Mouse (Mus musculus): Measurements from ENCODE around the gene Chchd2.
A peak's percentile ranks its signal among the peaks of the same experiment; 100 is the strongest.
"Not testable (repeated sequence)": the region's sequence is repeated elsewhere in the genome, so short reads cannot be mapped to it uniquely, and the experiment has no call there.

The Chchd2 gene

DNA sequence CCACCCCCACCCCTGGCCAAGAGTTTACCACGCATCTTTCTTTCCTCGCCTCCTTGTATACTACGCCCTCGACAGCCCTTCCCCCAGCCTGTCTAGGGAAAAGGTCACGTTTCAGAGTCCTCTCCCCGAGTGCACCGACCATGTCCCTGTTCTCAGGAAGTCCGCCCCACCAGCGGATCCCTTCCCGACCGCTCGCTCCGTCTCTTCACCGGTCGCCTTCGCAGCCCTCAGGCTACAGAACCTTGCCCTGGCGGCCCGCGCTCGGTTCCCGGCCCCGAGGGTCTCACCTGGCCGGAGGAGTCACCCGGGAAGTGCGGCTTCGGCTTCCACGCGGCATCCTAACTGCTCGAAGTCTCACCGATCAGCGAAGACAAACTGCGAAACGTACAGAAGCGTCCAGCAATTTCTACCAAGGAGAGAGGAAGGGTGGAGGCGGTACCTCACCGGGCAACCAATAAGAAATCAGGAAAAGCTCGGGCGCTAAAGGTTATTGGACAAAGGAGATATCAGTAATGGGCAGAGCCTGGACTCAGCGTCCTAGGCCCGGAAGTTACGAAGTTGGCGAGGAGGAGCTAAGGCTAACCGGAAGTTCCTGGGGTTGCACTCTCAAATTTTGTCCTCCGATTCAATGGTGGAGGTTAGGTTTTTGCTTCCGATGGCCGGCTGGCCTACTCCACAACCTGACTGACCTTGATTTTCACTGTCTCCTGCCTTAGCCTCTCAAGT, at the start of gene Chchd2:
Gene Chchd2, minus strand, starts transcription at position 560 of the 726 bp plus-strand sequence.
- peak; percentile 89 to 91 for DNase-seq (ENCODE audit: low spot score in 2 of 2)

- no peak for DNase-seq (ENCODE audit: low spot score in 2 of 2)
Measured at GRCm38 (mm10) chr5:129936941-129937340, 49.7 kb upstream of the Chchd2 start.

DNA sequence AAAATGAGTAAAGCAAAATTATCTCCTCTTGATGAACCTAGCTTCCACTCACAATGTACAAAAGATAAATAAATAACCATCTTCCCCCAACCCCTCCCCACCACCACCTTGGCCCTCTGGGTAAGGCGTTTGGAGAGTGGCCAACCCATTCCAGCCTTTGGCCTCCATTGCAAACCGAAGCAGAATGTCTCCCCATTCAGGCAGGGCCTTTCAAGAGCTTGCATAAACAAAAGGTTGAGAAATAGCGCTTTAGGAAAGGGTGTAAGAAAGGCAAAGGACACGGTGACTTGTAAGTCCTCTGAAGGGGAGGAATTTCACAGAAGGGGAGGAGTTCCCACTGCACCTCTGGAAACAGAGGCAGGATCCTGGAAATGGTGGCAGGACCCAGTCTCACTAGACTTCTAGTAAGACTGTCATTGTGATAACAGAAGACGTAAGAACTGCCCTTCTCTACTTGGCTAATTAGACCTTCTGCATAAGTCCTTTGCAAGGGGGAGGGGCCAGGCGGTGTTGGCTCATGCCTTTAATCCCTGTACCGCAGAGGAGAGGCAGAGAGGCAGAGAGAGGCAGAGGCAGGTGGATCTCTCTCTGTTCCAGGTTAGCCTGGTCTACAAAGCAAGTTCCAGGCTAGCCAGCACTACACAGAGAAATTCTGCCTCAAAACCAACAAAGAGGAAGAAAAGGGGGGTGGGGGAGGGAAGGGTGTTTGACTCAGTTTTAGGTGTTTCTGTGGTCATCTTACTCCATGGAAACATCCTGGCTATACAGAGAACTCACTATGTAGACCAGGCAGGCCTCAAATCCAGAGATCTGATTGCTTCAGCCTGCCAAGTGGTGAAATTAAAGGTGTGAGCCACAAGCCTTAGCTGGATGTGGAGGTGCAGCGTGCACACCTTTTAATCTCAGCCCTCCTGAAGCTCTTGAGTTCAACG, 42.9 kb upstream of the Chchd2 start:
- no peak for DNase-seq (ENCODE audit: low spot score in 2 of 2)

DNA sequence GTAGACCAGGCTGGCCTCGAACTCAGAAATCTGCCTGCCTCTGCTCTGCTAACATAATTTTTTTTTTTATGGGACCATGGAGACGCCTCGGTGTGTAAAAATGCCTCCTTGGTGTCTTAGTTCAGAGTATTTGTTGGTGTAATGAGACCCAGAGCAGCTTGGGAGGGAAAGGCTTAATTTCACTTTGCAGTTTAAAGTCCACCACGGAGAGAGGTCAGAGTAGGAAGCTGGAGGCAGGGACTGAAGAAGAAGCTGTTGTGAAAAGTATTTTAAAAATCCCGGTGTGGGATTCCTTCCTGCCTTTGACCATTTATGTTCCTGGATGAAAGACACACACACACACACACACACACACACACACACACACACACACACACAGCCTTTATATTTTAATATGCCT, 38.7 kb upstream of the Chchd2 start:
- DNase-seq (ENCODE audit: low spot score in 2 of 2) = no peak

DNA sequence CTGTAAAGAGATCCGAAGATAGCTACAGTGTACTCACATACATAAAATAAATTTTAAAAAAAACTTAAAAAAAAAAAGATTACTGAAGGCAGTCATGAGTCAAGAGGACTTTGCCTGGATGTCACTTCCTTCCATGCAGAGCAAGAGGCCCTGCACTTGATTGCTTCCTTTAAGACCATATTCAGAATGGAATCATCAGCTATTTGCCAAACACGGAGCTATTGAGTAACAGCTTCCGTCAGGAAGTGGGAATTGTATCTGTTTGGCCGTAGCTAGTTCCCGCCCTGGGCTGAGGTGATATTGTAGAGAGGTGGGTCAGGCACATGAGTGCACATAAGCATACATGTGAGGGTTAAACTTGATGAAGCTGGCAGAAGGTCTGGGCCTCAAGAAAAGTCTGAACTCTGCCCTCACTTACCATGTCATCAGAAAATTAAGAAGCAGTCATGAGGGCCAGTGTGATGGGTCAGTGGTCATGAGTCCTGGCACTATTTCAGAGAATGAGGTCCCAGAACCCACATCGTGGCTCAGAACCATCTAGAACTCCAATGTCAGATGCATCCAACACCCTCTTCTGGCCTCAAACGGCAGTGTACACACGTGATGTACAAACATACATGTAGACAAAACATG, 37.7 kb upstream of the Chchd2 start:
- no peak for DNase-seq (ENCODE audit: low spot score in 2 of 2)

- DNase-seq (ENCODE audit: low spot score in 2 of 2) = no peak
Measured at GRCm38 (mm10) chr5:129921972-129922371, 34.7 kb upstream of the Chchd2 start.

- no peak for DNase-seq (ENCODE audit: low spot score in 2 of 2)
Measured at GRCm38 (mm10) chr5:129919320-129919719, 32.0 kb upstream of the Chchd2 start.

GRCm38 (mm10) chr5:129918752-129919151, 31.5 kb upstream of the Chchd2 start:
- no peak for DNase-seq (ENCODE audit: low spot score in 2 of 2)

DNA sequence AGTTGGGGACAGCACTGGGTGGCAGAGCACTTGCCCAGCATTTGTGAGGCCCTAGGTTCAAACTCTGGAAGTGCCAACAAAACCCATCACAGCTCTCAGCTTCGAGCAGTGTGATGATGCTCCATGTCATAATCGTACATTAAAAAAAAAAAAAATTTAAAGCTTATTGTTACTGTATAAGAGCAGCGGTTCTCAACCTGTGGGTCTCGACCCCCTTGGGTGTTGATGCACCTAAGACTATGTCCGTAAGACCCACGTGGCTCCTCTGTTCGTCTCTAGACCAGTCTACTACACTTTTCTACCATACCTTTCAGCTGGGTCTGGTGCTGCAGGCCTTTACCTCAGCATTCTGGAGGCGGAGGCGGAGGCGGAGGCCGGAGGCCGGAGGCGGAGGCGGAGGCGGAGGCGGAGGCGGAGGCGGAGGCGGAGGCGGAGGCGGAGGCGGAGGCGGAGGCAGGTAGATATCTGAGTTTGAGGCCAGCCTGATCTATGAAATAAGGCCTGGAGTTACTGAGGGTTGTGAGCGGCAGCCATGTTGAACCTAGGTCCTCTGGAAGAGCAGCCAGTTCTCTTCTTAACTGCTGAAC, 30.9 kb upstream of the Chchd2 start:
- DNase-seq (ENCODE audit: low spot score in 2 of 2) = no peak

DNA sequence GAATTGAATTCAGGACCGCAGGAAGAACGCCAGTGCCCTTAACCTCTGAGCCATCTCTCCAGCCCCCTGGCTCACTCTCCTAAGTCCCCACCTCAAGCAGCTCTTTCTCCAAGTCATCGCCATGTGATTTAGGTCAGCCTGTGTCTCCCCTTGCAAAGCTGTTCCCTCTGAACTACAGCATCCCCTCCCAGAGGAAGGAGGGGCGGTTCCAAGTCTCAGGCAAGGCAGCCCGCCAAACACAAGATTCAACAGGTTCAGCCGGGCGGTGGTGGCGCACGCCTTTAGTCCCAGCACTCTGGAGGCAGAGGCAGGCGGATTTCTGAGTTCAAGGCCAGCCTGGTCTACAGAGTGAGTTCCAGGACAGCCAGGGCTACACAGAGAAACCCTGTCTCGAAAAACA, 28.2 kb upstream of the Chchd2 start:
- not testable (repeated sequence) for DNase-seq (ENCODE audit: low spot score in 2 of 2)

- peak in 1 of 2 experiments; percentile 29 for DNase-seq (ENCODE audit: low spot score in 2 of 2)
Measured at GRCm38 (mm10) chr5:129914024-129914423, 26.8 kb upstream of the Chchd2 start.

- no peak for DNase-seq (ENCODE audit: low spot score in 2 of 2)
Measured at GRCm38 (mm10) chr5:129909591-129909990, 22.3 kb upstream of the Chchd2 start.

DNA sequence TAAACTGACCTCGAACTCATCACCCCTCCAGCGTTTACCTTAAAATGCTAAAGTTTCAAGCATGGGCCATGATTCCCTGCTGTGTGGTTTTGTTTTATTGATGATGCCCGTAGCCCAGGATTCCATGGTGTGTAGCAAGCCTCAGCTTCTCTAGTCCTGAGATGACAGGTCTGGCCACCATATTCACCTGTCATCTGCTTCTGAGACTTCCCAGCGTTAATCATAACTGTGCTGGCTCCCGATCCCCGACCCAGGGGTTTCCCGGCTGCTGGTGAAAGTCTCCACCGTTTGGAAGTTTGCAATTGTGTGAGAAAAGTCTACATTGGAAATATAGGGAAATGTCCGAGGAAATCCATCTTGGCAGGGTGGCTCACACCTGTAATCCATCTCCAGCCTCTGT, 21.9 kb upstream of the Chchd2 start:
- no peak for DNase-seq (ENCODE audit: low spot score in 2 of 2)

DNA sequence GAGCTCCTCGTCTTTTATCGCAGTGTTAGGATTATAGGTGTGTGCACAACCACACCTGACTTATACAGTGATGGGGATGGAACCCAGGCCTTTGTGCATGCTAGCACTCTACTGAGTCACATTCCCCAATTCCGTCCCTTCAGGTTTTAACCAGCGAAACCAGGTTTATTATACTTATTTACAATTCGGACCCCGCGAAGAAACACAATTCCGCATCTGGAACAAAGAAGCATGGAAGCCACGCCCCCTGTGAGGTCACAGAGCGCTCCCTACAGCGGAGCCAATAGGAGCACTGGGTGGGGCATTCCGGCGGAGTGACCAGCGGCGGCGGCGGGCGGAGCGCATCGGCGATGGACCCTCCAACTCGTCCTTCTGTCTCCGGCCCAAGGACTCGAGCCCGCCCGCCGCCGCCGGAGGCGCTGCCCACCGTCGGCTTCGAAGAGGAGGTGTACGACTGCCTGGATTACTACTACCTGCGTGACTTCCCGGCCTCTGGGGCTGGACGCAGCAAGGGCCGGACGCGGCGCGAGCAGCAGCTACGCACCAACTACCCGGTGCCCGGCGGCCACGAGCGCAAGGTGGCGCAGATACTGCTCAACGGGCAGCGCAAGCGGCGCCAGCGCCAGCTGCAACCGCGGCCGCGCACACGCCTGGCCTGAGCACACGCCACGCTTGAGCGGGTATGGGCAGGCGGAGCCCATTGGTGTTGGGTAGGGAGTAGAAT, 21.1 kb upstream of the Chchd2 start, which contains the start of gene Nupr1l:
Gene Nupr1l, plus strand, starts transcription at position 299 of the 724 bp plus-strand sequence.
- peak; percentile 84 to 91 for DNase-seq (ENCODE audit: low spot score in 2 of 2)

DNA sequence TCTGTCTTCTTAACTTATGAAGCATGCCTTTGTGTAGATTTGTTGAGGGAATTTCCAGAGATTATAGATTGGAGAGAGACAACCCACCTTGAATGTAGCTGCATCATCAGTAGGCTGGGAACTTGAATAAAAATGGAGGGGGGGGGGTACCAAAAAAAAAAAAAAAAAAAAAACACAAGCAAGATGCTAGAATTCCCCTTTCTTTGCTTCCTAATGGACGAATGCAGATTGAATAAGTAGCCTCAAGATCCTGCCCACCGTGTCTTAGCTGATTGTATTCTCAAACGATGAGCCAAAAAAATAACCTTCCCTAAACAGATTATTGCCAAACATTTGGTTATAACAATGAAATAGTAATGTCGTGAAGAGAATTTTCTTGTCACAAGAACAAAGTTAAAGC, 20.5 kb upstream of the Chchd2 start:
- no peak for DNase-seq (ENCODE audit: low spot score in 2 of 2)

GRCm38 (mm10) chr5:129898449-129898848, 11.2 kb upstream of the Chchd2 start, which contains the start of gene Phkg1:
Gene Phkg1, minus strand, starts transcription at chr5:129898549.
- DNase-seq (ENCODE audit: low spot score in 2 of 2) = no peak

DNA sequence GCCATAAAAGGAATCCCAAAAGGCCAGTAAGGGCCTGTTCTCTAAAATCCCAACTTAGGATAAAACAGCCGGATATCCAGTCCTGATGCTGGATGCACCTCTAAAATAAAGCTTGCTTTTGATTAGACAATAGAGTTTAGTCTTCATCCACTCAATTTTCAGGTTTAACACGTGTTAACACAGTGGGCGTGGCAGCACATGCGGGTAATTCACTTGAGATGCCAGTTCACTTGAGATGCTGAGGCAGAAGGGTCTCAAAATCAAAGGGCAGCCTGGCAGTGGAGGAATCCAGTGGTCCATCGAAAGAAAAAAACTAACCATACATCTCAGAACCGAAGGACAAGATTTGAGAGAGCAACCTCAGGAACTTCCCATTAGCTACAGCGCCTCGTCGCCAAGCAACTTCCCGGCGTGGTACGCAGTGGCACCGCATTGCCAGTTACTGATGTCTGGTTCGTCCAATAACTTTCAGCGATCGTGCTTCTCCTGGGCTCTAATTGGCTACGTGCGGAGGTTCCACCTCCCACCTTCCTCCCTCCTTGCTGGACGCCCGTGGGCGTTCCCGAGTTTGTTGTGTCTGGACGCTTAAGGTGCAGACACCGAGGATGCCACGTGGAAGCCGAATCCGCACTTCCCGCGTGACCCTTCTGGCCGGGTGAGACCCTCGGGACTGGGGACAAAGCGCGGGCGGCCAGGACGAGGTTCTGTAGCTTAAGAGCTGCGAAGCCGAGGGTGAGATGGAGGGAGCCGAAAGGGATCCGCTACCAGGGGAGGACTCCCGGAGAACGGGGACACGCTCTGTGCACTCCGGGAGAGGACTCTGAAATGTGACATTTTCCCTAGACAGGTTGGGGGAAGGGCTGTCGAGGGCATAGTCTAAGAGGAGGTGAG, 8.2 kb upstream of the Chchd2 start, which contains the start of gene Zbed5:
Gene Zbed5, plus strand, starts transcription at position 526 of the 891 bp plus-strand sequence.
- DNase-seq (ENCODE audit: low spot score in 2 of 2) = peak; percentile 78 to 86

DNA sequence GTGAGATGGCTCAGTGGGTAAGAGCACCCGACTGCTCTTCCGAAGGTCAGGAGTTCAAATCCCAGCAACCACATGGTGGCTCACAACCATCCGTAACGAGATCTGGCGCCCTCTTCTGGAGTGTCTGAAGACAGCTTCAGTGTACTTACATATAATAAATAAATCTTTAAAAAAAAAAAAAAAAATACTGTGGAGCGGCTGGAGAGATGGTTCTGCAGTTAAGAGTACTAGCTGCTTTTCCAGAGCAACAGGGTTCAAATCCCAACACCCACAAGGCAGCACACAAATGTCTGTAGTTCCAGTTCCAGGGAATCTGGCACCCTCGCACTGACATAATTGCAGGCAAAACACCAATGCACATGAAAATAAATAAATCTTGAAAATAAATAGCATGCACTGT, 3.1 kb upstream of the Chchd2 start:
- DNase-seq (ENCODE audit: low spot score in 2 of 2) = not testable (repeated sequence)

GRCm38 (mm10) chr5:129886271-129886670, 999 bp downstream of the Chchd2 start:
- DNase-seq (ENCODE audit: low spot score in 2 of 2) = no peak

DNA sequence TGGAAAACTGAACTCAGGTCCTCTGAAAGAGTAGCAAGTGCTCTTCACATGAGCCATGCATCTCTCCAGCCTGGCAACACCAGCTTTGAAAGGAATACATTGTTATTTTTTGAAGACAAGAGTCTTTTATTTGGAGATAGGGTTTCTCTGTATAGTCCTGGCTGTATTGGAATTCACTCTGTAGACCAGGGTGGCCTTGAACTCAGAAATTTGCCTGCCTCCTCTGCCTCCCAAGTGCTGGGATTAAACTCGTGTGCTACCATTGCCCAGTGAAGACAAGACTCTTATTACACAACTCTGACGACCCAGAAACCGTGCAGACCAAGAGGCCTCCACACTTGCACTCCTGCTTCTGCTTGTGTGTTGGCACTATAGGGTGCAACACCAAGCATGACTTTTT, 7.4 kb downstream of the Chchd2 start:
- no peak for DNase-seq (ENCODE audit: low spot score in 2 of 2)

Measured in spleen, postnatal 4 days (tissue).